Mouse (Mus musculus) small intestine, adult 2 months (tissue): ENCODE data around the gene Tcta. TPM values are rescaled to one million over a fixed set of nuclear protein-coding genes. Genes with fewer than 3 reads are reported as not detected.

Source experiments
- H3K27ac ChIP-seq: fragments of 200-500 bp; 2 replicates; pipeline ENCODE4 v1.5.1; 2012; ENCODE audit warnings: low read depth, low read length, control low read depth, inconsistent platforms; ENCODE audit not compliant: insufficient read depth
- H3K27me3 ChIP-seq: fragments of 200-500 bp; 2 replicates; pipeline ENCODE4 v1.6.1; 2012; ENCODE audit warnings: mild to moderate bottlenecking, moderate library complexity, low read length, inconsistent platforms; ENCODE audit not compliant: control insufficient read depth, insufficient read depth
- H3K36me3 ChIP-seq: fragments of 200-500 bp; 2 replicates; pipeline ENCODE4 v1.6.1; 2012; ENCODE audit warnings: mild to moderate bottlenecking, low read length, control low read depth, inconsistent platforms; ENCODE audit not compliant: control insufficient read depth, insufficient read depth
- H3K4me1 ChIP-seq: fragments of 200-500 bp; 2 replicates; pipeline ENCODE4 v1.6.1; 2012; ENCODE audit warnings: low read length, inconsistent platforms, mixed read lengths; ENCODE audit not compliant: control insufficient read depth, insufficient read depth, insufficient read length
- H3K4me3 ChIP-seq: fragments of 200-500 bp; 2 replicates; pipeline ENCODE4 v1.5.1; 2012; ENCODE audit warnings: low read depth, mild to moderate bottlenecking, control low read depth, inconsistent platforms, low read length, moderate library complexity
- CTCF ChIP-seq: fragments of 200-500 bp; IDR thresholded peaks from 2 replicates; pipeline ENCODE4 v1.5.1; 2012; ENCODE audit warnings: low read depth, mild to moderate bottlenecking, control low read depth, inconsistent platforms, low read length, moderate library complexity, mixed read lengths; ENCODE audit not compliant: insufficient replicate concordance, insufficient read length; ENCODE audit errors: extremely low read depth
- POLR2A ChIP-seq: fragments of 200-500 bp; IDR thresholded peaks from 2 replicates; pipeline ENCODE4 v1.6.1; 2012; ENCODE audit warnings: low read depth, mild to moderate bottlenecking, control low read depth, inconsistent platforms, low read length, moderate library complexity
- WGBS: fragments of 180-500 bp; shearing (Covaris S2); methylation state at CpG from one replicate; pipeline ENCODE4 v1.1.7; 2018; 5-methylcytosine and 5-hydroxymethylcytosine counted together
- polyA plus RNA-seq: library from polyadenylated mRNA; depleted of rRNA; stranded (reverse); fragments of >200 nt; gene quantifications from 2 replicates; pipeline ENCODE4 v1.2.3, GENCODE M21; 2012

Gene Tcta
- polyA plus RNA-seq, 1 experiment, result 36.7 TPM

GRCm38 (mm10) chr9:108307021-108307807 lies 1.3 kb upstream of the Tcta start:
- Histone ChIP-seq H3K4me1 (peaks cover 7% of the 10 kb centered on the region; the same call in 1 of the 2 replicates), H3K4me3 (peak overlapping the region; percentile 93), H3K27ac (peak overlapping the region; percentile 99), H3K27me3 (no peaks in the 10 kb centered on the region), H3K36me3 (peaks cover 15% of the 10 kb centered on the region)
- WGBS, result 1% methylated on average over 12 of the region's 12 CpGs
- TF ChIP-seq POLR2A, result no peak

- under 1% methylated on average over 51 of the region's 51 CpGs for WGBS
These were observed 616 bp upstream of the Tcta start for GRCm38 (mm10) chr9:108306571-108306980.

DNA sequence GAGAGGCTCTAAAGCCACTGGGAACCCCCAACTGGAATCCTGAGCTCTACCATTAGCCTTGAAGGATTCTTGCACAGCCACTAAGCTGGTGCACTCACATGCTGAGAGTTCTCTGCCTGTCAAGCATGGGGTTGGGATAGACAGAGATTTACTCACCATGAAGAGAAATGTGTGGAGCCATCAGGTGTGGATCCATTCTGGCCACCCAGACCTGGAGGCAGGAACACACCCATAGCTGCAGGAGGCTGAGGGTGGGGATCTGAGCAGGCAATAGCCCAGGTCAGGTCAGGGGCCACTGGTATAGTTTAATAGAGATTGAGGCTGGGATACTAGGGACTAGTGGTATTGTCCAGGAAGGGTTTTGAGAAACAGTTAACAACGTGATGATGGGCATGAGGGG lies 790 bp downstream of the Tcta start:
- WGBS, result 0% methylated on average over 1 of the region's 1 CpGs
- peaks cover 3% of the 10 kb centered on the region; the same call in 1 of the 2 replicates for H3K4me1 ChIP-seq
- peak overlapping the region; percentile 87 for H3K4me3 ChIP-seq
- no peak for TF ChIP-seq POLR2A
- no peak for TF ChIP-seq CTCF
- peak overlapping the region; percentile 96 for H3K27ac ChIP-seq
- H3K36me3 ChIP-seq, result peaks cover 21% of the 10 kb centered on the region
- no peaks in the 10 kb centered on the region for H3K27me3 ChIP-seq

More at GRCm38 (mm10) chr9:108306571-108306980, 616 bp upstream of the Tcta start:
- Histone ChIP-seq H3K4me3 (peak overlapping the region; percentile 93), H3K27ac (peak overlapping the region; percentile 99), H3K27me3 (no peaks in the 10 kb centered on the region), H3K4me1 (peaks cover 7% of the 10 kb centered on the region; the same call in 1 of the 2 replicates), H3K36me3 (peaks cover 17% of the 10 kb centered on the region)
- TF ChIP-seq POLR2A (no peak), CTCF (no peak)

DNA sequence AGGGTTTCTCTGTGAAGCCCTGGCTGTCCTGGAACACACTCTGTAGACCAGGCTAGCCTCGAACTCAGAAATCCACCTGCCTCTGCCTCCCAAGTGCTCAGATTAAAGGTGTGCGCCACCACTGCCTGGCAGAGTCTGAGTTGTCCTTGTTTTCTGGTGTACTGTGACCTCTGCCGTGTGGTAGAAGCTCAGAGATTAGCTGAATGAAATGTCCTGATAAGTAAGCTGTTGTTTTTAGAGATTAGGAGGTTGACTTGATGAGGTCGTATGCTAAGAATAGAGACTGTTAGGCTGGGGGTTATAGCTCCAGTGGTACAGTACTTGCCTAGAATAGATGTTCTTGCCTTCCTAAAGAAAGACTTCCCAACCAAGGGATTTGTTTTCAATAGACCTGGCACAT lies 1.2 kb downstream of the Tcta start:
- H3K4me1 ChIP-seq, result peaks cover 3% of the 10 kb centered on the region; the same call in 1 of the 2 replicates
- H3K4me3 ChIP-seq, result no peak overlapping the region
- TF ChIP-seq CTCF, result no peak
- TF ChIP-seq POLR2A, result no peak
- H3K27ac ChIP-seq, result peak overlapping the region; percentile 96
- WGBS, result 48% methylated on average over 4 of the region's 4 CpGs
- H3K27me3 ChIP-seq, result no peaks in the 10 kb centered on the region
- peaks cover 21% of the 10 kb centered on the region for H3K36me3 ChIP-seq

GRCm38 (mm10) chr9:108301853-108302252 lies 4.1 kb downstream of the Tcta start:
- H3K27ac ChIP-seq, result no peak overlapping the region
- no peaks in the 10 kb centered on the region for H3K27me3 ChIP-seq
- WGBS, result 27% methylated on average over 3 of the region's 3 CpGs
- peaks cover 3% of the 10 kb centered on the region; the same call in 1 of the 2 replicates for H3K4me1 ChIP-seq
- TF ChIP-seq POLR2A (no peak), CTCF (no peak)
- peaks cover 21% of the 10 kb centered on the region for H3K36me3 ChIP-seq
- no peak overlapping the region for H3K4me3 ChIP-seq

DNA sequence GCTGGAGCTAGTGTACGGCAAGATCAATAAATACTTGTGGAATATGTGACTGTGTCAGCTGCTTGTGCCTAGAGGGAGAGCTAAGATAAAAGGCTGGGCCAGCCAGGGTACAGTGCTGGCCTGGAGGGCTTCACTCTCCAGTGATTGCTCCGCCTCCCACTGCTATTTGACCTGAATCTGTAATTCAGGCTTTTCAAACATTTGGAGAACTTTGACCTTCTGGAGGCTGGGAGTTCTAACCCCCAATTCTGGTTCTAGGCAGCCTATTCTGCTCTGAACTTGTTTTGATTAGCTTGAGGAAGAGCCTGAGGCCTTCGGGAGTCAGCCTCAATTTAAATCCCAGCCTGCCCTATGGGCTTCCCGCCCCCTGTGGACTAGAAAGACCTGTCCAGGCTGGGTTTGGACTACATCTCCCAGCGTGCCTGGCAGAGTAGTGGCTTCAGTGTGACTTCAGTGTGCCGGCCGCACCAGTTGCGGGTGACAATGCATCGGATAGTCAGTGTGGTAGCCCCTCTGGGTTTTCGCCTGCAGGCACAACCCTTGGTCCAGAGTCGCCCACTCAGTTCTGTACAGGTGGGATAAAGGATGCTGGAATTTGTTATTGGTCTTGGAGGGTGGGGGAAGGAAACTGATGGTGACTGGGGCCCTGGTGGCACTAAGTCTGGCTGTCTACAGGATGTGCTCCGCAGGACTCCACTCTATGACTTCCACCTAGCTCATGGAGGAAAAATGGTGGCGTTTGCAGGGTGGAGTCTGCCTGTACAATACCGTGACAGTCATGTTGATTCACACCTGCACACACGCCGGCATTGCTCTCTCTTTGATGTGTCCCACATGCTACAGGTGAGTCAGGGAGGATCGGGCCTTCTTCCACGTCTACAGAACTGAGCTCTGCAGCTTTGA lies 9.3 kb downstream of the Tcta start, which contains the start of gene Amt:
TSS of gene Amt (plus strand) at position 401 of the 903 bp plus-strand sequence.
- Histone ChIP-seq H3K4me3 (no peak within 1 kb of the TSS), H3K27ac (no peak within 1 kb of the TSS), H3K36me3 (peaks cover 4% of the 10 kb centered on the region; the same call in 1 of the 2 replicates), H3K27me3 (no peaks in the 10 kb centered on the region), H3K4me1 (0 out of 2 replicates have a peak, but pooled peaks cover 2% of the 10 kb centered on the region)
- 30% methylated on average over 18 of the region's 18 CpGs for WGBS
- no peak for TF ChIP-seq CTCF
- no peak for TF ChIP-seq POLR2A
